Mouse (Mus musculus): ENCODE results near the gene Tmem104. TPM values are rescaled to one million over a fixed set of nuclear protein-coding genes. Genes with fewer than 3 reads are reported as not detected.

Gene Tmem104
- polyA plus RNA-seq, 1 experiment from 2014 or later, result 9.3 TPM

- Histone ChIP-seq H3K9me3 (no peaks in the 10 kb centered on the region), H3K36me3 (no peaks in the 10 kb centered on the region), H3K4me2 (replicated peaks) (no peak overlapping the region), H3K4me3 (replicated peaks) (no peak overlapping the region), H3K27ac (no peak overlapping the region), H3K4me1 (replicated peaks) (no peaks in the 10 kb centered on the region), H3K9ac (no peak overlapping the region), H3K27me3 (replicated peaks) (no peaks in the 10 kb centered on the region)
- no peak for ATAC-seq
- 73% methylated on average over 9 of the region's 9 CpGs for WGBS
These were observed 96.1 kb downstream of the Tmem104 start for GRCm38 (mm10) chr11:115283486-115283765.

GRCm38 (mm10) chr11:115283891-115284620 is 96.8 kb downstream of the Tmem104 start:
- no peak overlapping the region for H3K4me3 ChIP-seq (replicated peaks)
- no peak overlapping the region for H3K9ac ChIP-seq
- H3K27ac ChIP-seq, result no peak overlapping the region
- no peaks in the 10 kb centered on the region for H3K9me3 ChIP-seq
- 90% methylated on average over 12 of the region's 12 CpGs for WGBS
- no peaks in the 10 kb centered on the region for H3K36me3 ChIP-seq
- no peaks in the 10 kb centered on the region for H3K27me3 ChIP-seq (replicated peaks)
- no peaks in the 10 kb centered on the region for H3K4me1 ChIP-seq (replicated peaks)
- no peak overlapping the region for H3K4me2 ChIP-seq (replicated peaks)
- ATAC-seq, result no peak

GRCm38 (mm10) chr11:115285282-115285681 is 98.0 kb downstream of the Tmem104 start:
- 53% methylated on average over 4 of the region's 4 CpGs for WGBS
- H3K27ac ChIP-seq, result no peak overlapping the region
- H3K4me3 ChIP-seq (replicated peaks), result no peak overlapping the region
- peaks cover 8% of the 10 kb centered on the region for H3K4me1 ChIP-seq (replicated peaks)
- no peak overlapping the region for H3K4me2 ChIP-seq (replicated peaks)
- no peaks in the 10 kb centered on the region for H3K9me3 ChIP-seq
- no peak for ATAC-seq
- no peaks in the 10 kb centered on the region for H3K27me3 ChIP-seq (replicated peaks)
- H3K36me3 ChIP-seq, result no peaks in the 10 kb centered on the region
- no peak overlapping the region for H3K9ac ChIP-seq

GRCm38 (mm10) chr11:115286201-115286993 is 99.1 kb downstream of the Tmem104 start:
- H3K4me1 ChIP-seq (replicated peaks), result peaks cover 18% of the 10 kb centered on the region
- ATAC-seq, result no peak
- no peak overlapping the region for H3K4me2 ChIP-seq (replicated peaks)
- 76% methylated on average over 19 of the region's 19 CpGs for WGBS
- no peaks in the 10 kb centered on the region for H3K27me3 ChIP-seq (replicated peaks)
- no peaks in the 10 kb centered on the region for H3K9me3 ChIP-seq
- no peak overlapping the region for H3K9ac ChIP-seq
- H3K27ac ChIP-seq, result no peak overlapping the region
- H3K36me3 ChIP-seq, result no peaks in the 10 kb centered on the region
- no peak overlapping the region for H3K4me3 ChIP-seq (replicated peaks)

- 0 out of 2 replicates have a peak, but pooled peaks have one; percentile 32 for ATAC-seq
- H3K27ac ChIP-seq, result no peak overlapping the region
- H3K36me3 ChIP-seq, result no peaks in the 10 kb centered on the region
- 91% methylated on average over 5 of the region's 5 CpGs for WGBS
- H3K9ac ChIP-seq, result no peak overlapping the region
- no peaks in the 10 kb centered on the region for H3K9me3 ChIP-seq
- no peak overlapping the region for H3K4me2 ChIP-seq (replicated peaks)
- H3K4me3 ChIP-seq (replicated peaks), result no peak overlapping the region
- no peaks in the 10 kb centered on the region for H3K27me3 ChIP-seq (replicated peaks)
- peaks cover 22% of the 10 kb centered on the region for H3K4me1 ChIP-seq (replicated peaks)
These were observed 100.1 kb downstream of the Tmem104 start for GRCm38 (mm10) chr11:115287386-115287785.

- H3K9ac ChIP-seq, result no peak overlapping the region
- H3K27ac ChIP-seq, result no peak overlapping the region
- ATAC-seq, result no peak
- 85% methylated on average over 2 of the region's 2 CpGs for WGBS
- no peak overlapping the region for H3K4me3 ChIP-seq (replicated peaks)
- H3K9me3 ChIP-seq, result no peaks in the 10 kb centered on the region
- no peaks in the 10 kb centered on the region for H3K36me3 ChIP-seq
- peaks cover 26% of the 10 kb centered on the region for H3K4me1 ChIP-seq (replicated peaks)
- no peak overlapping the region for H3K4me2 ChIP-seq (replicated peaks)
- no peaks in the 10 kb centered on the region for H3K27me3 ChIP-seq (replicated peaks)
These were observed 101.0 kb downstream of the Tmem104 start for GRCm38 (mm10) chr11:115288305-115288704.

GRCm38 (mm10) chr11:115289885-115290284 is 102.6 kb downstream of the Tmem104 start:
- Histone ChIP-seq H3K4me3 (replicated peaks) (no peak overlapping the region), H3K27ac (no peak overlapping the region)
- 59% methylated on average over 8 of the region's 8 CpGs for WGBS

GRCm38 (mm10) chr11:115290314-115290713 is 103.0 kb downstream of the Tmem104 start:
- WGBS, result 87% methylated on average over 1 of the region's 1 CpGs
- no peak for ATAC-seq
- H3K9ac ChIP-seq, result no peak overlapping the region
- H3K27ac ChIP-seq, result 0 out of 2 replicates have a peak overlapping the region, but pooled peaks have one; percentile 27
- H3K9me3 ChIP-seq, result no peaks in the 10 kb centered on the region
- no peak overlapping the region for H3K4me2 ChIP-seq (replicated peaks)
- H3K4me3 ChIP-seq (replicated peaks), result no peak overlapping the region
- no peaks in the 10 kb centered on the region for H3K36me3 ChIP-seq
- no peaks in the 10 kb centered on the region for H3K27me3 ChIP-seq (replicated peaks)
- peaks cover 26% of the 10 kb centered on the region for H3K4me1 ChIP-seq (replicated peaks)

More at GRCm38 (mm10) chr11:115289885-115290284, 102.6 kb downstream of the Tmem104 start:
- Histone ChIP-seq H3K27me3 (replicated peaks) (no peaks in the 10 kb centered on the region), H3K9me3 (no peaks in the 10 kb centered on the region), H3K36me3 (no peaks in the 10 kb centered on the region), H3K4me1 (replicated peaks) (peaks cover 26% of the 10 kb centered on the region), H3K4me2 (replicated peaks) (no peak overlapping the region), H3K9ac (no peak overlapping the region)
- ATAC-seq, result no peak

GRCm38 (mm10) chr11:115290919-115291318 is 103.6 kb downstream of the Tmem104 start:
- Histone ChIP-seq H3K4me3 (replicated peaks) (no peak overlapping the region), H3K27ac (0 out of 2 replicates have a peak overlapping the region, but pooled peaks have one; percentile 27)
- 41% methylated on average over 6 of the region's 6 CpGs for WGBS

GRCm38 (mm10) chr11:115291503-115291902 is 104.2 kb downstream of the Tmem104 start:
- ATAC-seq, result no peak
- Histone ChIP-seq H3K4me3 (replicated peaks) (no peak overlapping the region), H3K27ac (peak overlapping the region; percentile 87; the same call in 1 of the 2 replicates), H3K4me2 (replicated peaks) (no peak overlapping the region), H3K9me3 (no peaks in the 10 kb centered on the region), H3K27me3 (replicated peaks) (peaks cover 7% of the 10 kb centered on the region; the same call in 1 of the 2 replicates), H3K36me3 (no peaks in the 10 kb centered on the region), H3K4me1 (replicated peaks) (peaks cover 26% of the 10 kb centered on the region), H3K9ac (no peak overlapping the region)
- 81% methylated on average over 10 of the region's 10 CpGs for WGBS

More at GRCm38 (mm10) chr11:115290919-115291318, 103.6 kb downstream of the Tmem104 start:
- Histone ChIP-seq H3K4me2 (replicated peaks) (no peak overlapping the region), H3K4me1 (replicated peaks) (peaks cover 26% of the 10 kb centered on the region), H3K9me3 (no peaks in the 10 kb centered on the region), H3K27me3 (replicated peaks) (0 out of 2 replicates have a peak, but pooled peaks cover 4% of the 10 kb centered on the region), H3K9ac (no peak overlapping the region), H3K36me3 (no peaks in the 10 kb centered on the region)
- peak; percentile 51 for ATAC-seq

GRCm38 (mm10) chr11:115292631-115293375 is 105.5 kb downstream of the Tmem104 start:
- peaks cover 17% of the 10 kb centered on the region; the same call in 1 of the 2 replicates for H3K27me3 ChIP-seq (replicated peaks)
- H3K4me1 ChIP-seq (replicated peaks), result peaks cover 37% of the 10 kb centered on the region
- WGBS, result 51% methylated on average over 14 of the region's 14 CpGs
- H3K9ac ChIP-seq, result no peak overlapping the region
- H3K4me3 ChIP-seq (replicated peaks), result no peak overlapping the region
- peak overlapping the region; percentile 31 for H3K4me2 ChIP-seq (replicated peaks)
- peak; percentile 75 for ATAC-seq
- no peaks in the 10 kb centered on the region for H3K36me3 ChIP-seq
- no peaks in the 10 kb centered on the region for H3K9me3 ChIP-seq
- H3K27ac ChIP-seq, result peak overlapping the region; percentile 87

- Histone ChIP-seq H3K36me3 (no peaks in the 10 kb centered on the region), H3K4me3 (replicated peaks) (no peak overlapping the region), H3K27me3 (replicated peaks) (peaks cover 17% of the 10 kb centered on the region; the same call in 1 of the 2 replicates), H3K9me3 (no peaks in the 10 kb centered on the region), H3K9ac (no peak overlapping the region), H3K4me1 (replicated peaks) (peaks cover 23% of the 10 kb centered on the region; the same call in 1 of the 2 replicates), H3K4me2 (replicated peaks) (no peak overlapping the region), H3K27ac (no peak overlapping the region)
- no peak for ATAC-seq
- 85% methylated on average over 11 of the region's 11 CpGs for WGBS
These were observed 108.7 kb downstream of the Tmem104 start for GRCm38 (mm10) chr11:115295939-115296338.

Data from intestine, embryonic 15.5 days (tissue).